Mouse (Mus musculus) left cerebral cortex, postnatal 10 days (tissue): ENCODE measurements around the gene Cadps. TPM values are rescaled to one million over a fixed set of nuclear protein-coding genes. Genes with fewer than 3 reads are reported as not detected.

Experiments
- DNase-seq, 2 experiments: peaks; one replicate each; pipeline ENCODE4 v3.0.0; 2021 to 2022; ENCODE audit warnings: low spot score in 2 of 2, mixed read lengths in 1 of 2; ENCODE audit errors: extremely low spot score in 1 of 2
- intact Hi-C: fragments of 180-260 bp; cut with DNase I; formaldehyde crosslinking; loops from one replicate; pipeline ENCODE4 v1.15.1; 2025
- total RNA-seq, 2 experiments: library from RNA; stranded (reverse); gene quantifications; 2 replicates each; pipeline ENCODE4 v1.2.3; 2021

Gene Cadps
- total RNA-seq = 100 to 1,000 TPM; 227 to 236 TPM

- intact Hi-C loops = loop anchor here (5.0 to 10.0 kb wide), 2 partner anchors 248 to 375 kb away; no protein-coding TSS in a partner anchor
These were observed at the start of gene Cadps for GRCm38 (mm10) chr14:12822491-12823219. TSS of gene Cadps (minus strand) at chr14:12823079.

GRCm38 (mm10) chr14:12869605-12870004 lies 46.7 kb upstream of the Cadps start:
- DNase-seq = no peak
- intact Hi-C loops = no loop called here

More at GRCm38 (mm10) chr14:12822491-12823219, at the start of gene Cadps:
- peak; percentile 78 to 79 for DNase-seq

- intact Hi-C loops = no loop called here
- no peak for DNase-seq
These were observed 42.4 kb upstream of the Cadps start for GRCm38 (mm10) chr14:12865258-12865657.

- DNase-seq = no peak
These were observed 21.0 kb upstream of the Cadps start for GRCm38 (mm10) chr14:12843860-12844259.

GRCm38 (mm10) chr14:12839471-12839870 lies 16.6 kb upstream of the Cadps start:
- no peak for DNase-seq
- intact Hi-C loops = no loop called here

More at GRCm38 (mm10) chr14:12843860-12844259, 21.0 kb upstream of the Cadps start:
- intact Hi-C loops = no loop called here

- intact Hi-C loops = no loop called here
- DNase-seq = no peak
These were observed 16.1 kb upstream of the Cadps start for GRCm38 (mm10) chr14:12838949-12839348.

- intact Hi-C loops = no loop called here
These were observed 15.4 kb upstream of the Cadps start for GRCm38 (mm10) chr14:12838323-12838722.

GRCm38 (mm10) chr14:12837902-12838301 lies 15.0 kb upstream of the Cadps start:
- intact Hi-C loops = no loop called here
- DNase-seq = no peak

More at GRCm38 (mm10) chr14:12838323-12838722, 15.4 kb upstream of the Cadps start:
- DNase-seq = no peak

- no peak for DNase-seq
- intact Hi-C loops = loop anchor here (5.0 to 10.0 kb wide), 2 partner anchors 249 to 374 kb away; no protein-coding TSS in a partner anchor
These were observed 902 bp upstream of the Cadps start for GRCm38 (mm10) chr14:12823781-12824180.

- peak; percentile 55 to 72 for DNase-seq
- intact Hi-C loops = loop anchor here (5.0 to 10.0 kb wide), 2 partner anchors 247 to 375 kb away; no protein-coding TSS in a partner anchor
These were observed 918 bp downstream of the Cadps start for GRCm38 (mm10) chr14:12821831-12822490.

GRCm38 (mm10) chr14:12821156-12821813 lies 1.6 kb downstream of the Cadps start:
- no peak for DNase-seq
- intact Hi-C loops = loop anchor here (5.0 to 10.0 kb wide), 2 partner anchors 246 to 376 kb away; no protein-coding TSS in a partner anchor

- intact Hi-C loops = loop anchor here (5.0 to 10.0 kb wide), 2 partner anchors 245 to 377 kb away; no protein-coding TSS in a partner anchor
- no peak for DNase-seq
These were observed 2.7 kb downstream of the Cadps start for GRCm38 (mm10) chr14:12820149-12820548.

GRCm38 (mm10) chr14:12818442-12818841 lies 4.4 kb downstream of the Cadps start:
- DNase-seq = no peak
- intact Hi-C loops = no loop called here

- intact Hi-C loops = no loop called here
- no peak for DNase-seq
These were observed 10.8 kb downstream of the Cadps start for GRCm38 (mm10) chr14:12812072-12812471.

GRCm38 (mm10) chr14:12802995-12803394 lies 19.9 kb downstream of the Cadps start:
- intact Hi-C loops = no loop called here
- DNase-seq = no peak

GRCm38 (mm10) chr14:12801100-12801499 lies 21.8 kb downstream of the Cadps start:
- intact Hi-C loops = no loop called here
- peak in 1 of 2 experiments; percentile 27 for DNase-seq

GRCm38 (mm10) chr14:12798926-12799325 lies 24.0 kb downstream of the Cadps start:
- no peak for DNase-seq
- intact Hi-C loops = no loop called here

GRCm38 (mm10) chr14:12784296-12784695 lies 38.6 kb downstream of the Cadps start:
- intact Hi-C loops = no loop called here
- DNase-seq = no peak

- intact Hi-C loops = no loop called here
- no peak for DNase-seq
These were observed 42.9 kb downstream of the Cadps start for GRCm38 (mm10) chr14:12780016-12780415.
